Mouse (Mus musculus): ENCODE results near the gene Trim15.

The Trim15 gene

DNA sequence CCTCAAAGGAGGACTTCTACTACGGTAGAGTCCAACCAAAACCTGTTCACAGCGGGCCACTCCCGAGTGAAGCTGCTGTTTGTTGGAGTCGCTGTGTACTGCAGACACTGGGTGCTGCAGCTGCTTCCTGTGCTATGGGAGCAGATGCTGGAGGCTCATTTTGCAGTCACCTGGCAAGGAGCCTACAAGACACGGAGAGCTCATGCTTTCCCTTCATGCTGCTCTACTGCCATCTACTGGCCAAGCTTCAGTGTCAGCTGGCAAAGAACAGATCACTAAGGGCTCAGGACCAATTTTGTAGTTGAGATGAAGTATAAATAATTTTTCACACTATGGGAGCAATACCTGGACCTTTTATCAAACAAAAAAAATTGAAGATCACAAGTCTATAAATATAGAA, 41.0 kb downstream of the Trim15 start:
- DNase-seq (ENCODE audit: low spot score), result peak; percentile 80

DNA sequence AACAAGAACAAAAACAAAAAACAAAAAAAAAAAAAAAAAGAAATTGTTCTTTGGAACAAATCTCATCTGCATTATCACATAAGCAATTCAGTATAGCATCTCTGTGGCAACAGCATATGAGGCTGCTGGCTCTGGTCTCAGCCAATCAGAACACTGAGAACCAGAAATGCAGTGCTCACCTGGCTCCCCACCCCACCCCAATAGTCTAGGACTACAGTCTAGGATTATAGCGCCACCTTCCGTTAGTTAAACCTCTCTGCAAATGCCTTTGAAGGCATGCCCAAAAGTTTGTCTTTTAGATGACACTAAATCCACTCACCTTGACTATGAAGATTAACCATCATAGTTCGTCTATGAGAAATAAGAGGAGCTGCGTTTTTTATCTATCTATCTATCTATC, 41.5 kb downstream of the Trim15 start:
- no peak for DNase-seq (ENCODE audit: low spot score)

DNA sequence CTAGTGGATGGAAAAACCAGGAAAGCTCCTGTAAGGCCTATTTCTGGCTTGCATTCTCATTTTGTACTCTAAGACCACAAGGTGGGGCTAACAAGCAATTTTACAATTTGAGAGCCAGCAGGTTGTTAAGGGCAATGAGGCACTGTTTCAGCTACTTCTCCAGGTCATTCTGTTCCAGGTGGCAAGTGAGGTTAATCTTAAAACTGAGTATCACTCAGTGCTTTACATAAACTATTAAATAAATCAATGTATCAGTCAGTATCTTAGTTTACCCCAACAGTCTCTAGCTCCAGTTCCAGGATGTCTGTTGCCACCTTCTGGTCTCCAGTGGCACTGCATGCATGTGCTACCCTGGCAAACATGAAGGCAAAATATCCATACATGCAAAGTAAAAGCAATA, 43.0 kb downstream of the Trim15 start:
- peak; percentile 67 for DNase-seq (ENCODE audit: low spot score)

DNA sequence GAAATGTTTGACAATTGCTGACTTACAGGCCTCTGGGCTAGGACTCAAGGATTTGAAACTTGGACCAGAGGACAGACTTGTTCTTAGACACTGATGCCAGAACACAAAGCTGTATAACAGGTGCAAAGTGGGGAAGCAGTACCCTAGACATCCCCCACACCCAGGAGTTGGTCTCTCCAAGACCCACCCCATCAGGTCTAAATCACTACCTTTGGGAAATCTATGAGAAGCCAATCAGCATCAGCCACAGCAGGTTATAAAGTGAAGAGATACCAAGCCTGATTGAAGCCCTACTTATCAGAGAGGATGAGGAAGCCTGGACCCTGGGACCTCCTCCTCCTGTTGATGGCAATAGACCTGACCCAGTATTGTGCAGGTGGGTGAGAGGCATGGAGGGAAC, 55.1 kb downstream of the Trim15 start, which contains the start of gene H2-M10.6:
TSS of gene H2-M10.6 (plus strand) at position 301 of the 400 bp plus-strand sequence.
- no peak for DNase-seq (ENCODE audit: low spot score)
